Mouse (Mus musculus) retina, postnatal 1 day (tissue): ENCODE measurements around the gene Rbbp4.
A peak's percentile ranks its signal among the peaks of the same experiment; 100 is the strongest.

Experiments used
- DNase-seq: peaks from one replicate; pipeline ENCODE4 v3.0.0-alpha.2; 2012

The Rbbp4 gene

GRCm38 (mm10) chr4:129351111-129351510 lies 15.9 kb upstream of the Rbbp4 start:
- DNase-seq = no peak

- peak; percentile 85 for DNase-seq
Observed at GRCm38 (mm10) chr4:129350644-129351043, 15.5 kb upstream of the Rbbp4 start.

- DNase-seq = no peak
Observed at GRCm38 (mm10) chr4:129346481-129347154, 11.4 kb upstream of the Rbbp4 start.

GRCm38 (mm10) chr4:129342705-129343104 lies 7.5 kb upstream of the Rbbp4 start:
- DNase-seq = no peak

- no peak for DNase-seq
Observed at GRCm38 (mm10) chr4:129341888-129342287, 6.7 kb upstream of the Rbbp4 start.

GRCm38 (mm10) chr4:129339743-129340142 lies 4.6 kb upstream of the Rbbp4 start:
- no peak for DNase-seq

- no peak for DNase-seq
Observed at GRCm38 (mm10) chr4:129336291-129336690, 1.1 kb upstream of the Rbbp4 start.

- DNase-seq = no peak
Observed at GRCm38 (mm10) chr4:129334677-129335215, 424 bp downstream of the Rbbp4 start.

- no peak for DNase-seq
Observed at GRCm38 (mm10) chr4:129332846-129333245, 2.3 kb downstream of the Rbbp4 start.

GRCm38 (mm10) chr4:129326191-129326590 lies 9.0 kb downstream of the Rbbp4 start:
- DNase-seq = no peak

- no peak for DNase-seq
Observed at GRCm38 (mm10) chr4:129324756-129325155, 10.4 kb downstream of the Rbbp4 start.

- no peak for DNase-seq
Observed at GRCm38 (mm10) chr4:129323491-129323890, 11.7 kb downstream of the Rbbp4 start.

- no peak for DNase-seq
Observed at GRCm38 (mm10) chr4:129322042-129322441, 13.1 kb downstream of the Rbbp4 start.

- no peak for DNase-seq
Observed at GRCm38 (mm10) chr4:129320876-129321275, 14.3 kb downstream of the Rbbp4 start.

- no peak for DNase-seq
Observed at GRCm38 (mm10) chr4:129313886-129314285, 21.3 kb downstream of the Rbbp4 start.

- DNase-seq = no peak
Observed at GRCm38 (mm10) chr4:129307936-129308335, 27.2 kb downstream of the Rbbp4 start.

- no peak for DNase-seq
Observed at GRCm38 (mm10) chr4:129304306-129304705, 30.9 kb downstream of the Rbbp4 start.

- DNase-seq = no peak
Observed at GRCm38 (mm10) chr4:129303816-129304215, 31.4 kb downstream of the Rbbp4 start.

GRCm38 (mm10) chr4:129303401-129303800 lies 31.8 kb downstream of the Rbbp4 start:
- DNase-seq = no peak

GRCm38 (mm10) chr4:129299121-129299520 lies 36.0 kb downstream of the Rbbp4 start:
- DNase-seq = no peak

GRCm38 (mm10) chr4:129297724-129298123 lies 37.4 kb downstream of the Rbbp4 start:
- no peak for DNase-seq

GRCm38 (mm10) chr4:129296066-129296465 lies 39.1 kb downstream of the Rbbp4 start:
- DNase-seq = no peak

GRCm38 (mm10) chr4:129295188-129295587 lies 40.0 kb downstream of the Rbbp4 start:
- DNase-seq = no peak

- DNase-seq = no peak
Observed at GRCm38 (mm10) chr4:129293702-129294101, 41.5 kb downstream of the Rbbp4 start.

GRCm38 (mm10) chr4:129292831-129293230 lies 42.3 kb downstream of the Rbbp4 start:
- peak; percentile 26 for DNase-seq
